Mouse (Mus musculus) forebrain, embryonic 11.5 days (tissue): ENCODE measurements at regions not wholly inside any gene's neighbourhood (a gene's known extent, or its start where the extent isn't known, plus 50 kb on each side); places are given as distances from the start of the nearest gene placed in this dataset.

Experiments used
- ATAC-seq: fragments of 200-750 bp; cut with Nextera tagmentation; replicated peaks from 2 replicates; pipeline ENCODE4 v1.8.0; 2017; ENCODE audit warnings: moderate TSS enrichment; ENCODE audit not compliant: low FRiP score
- DNase-seq: peaks from one replicate; pipeline ENCODE4 v3.0.0-alpha.2; 2017; ENCODE audit warnings: low spot score
- H3K27ac ChIP-seq: fragments of 300-500 bp; sonication (generic); 2 replicates; pipeline ENCODE4 v1.5.1; 2014; ENCODE audit warnings: low read depth, low read length
- H3K27me3 ChIP-seq: fragments of 300-500 bp; sonication (generic); 2 replicates; pipeline ENCODE4 v1.6.1; 2014; ENCODE audit warnings: mild to moderate bottlenecking, low read length, mixed read lengths; ENCODE audit not compliant: control insufficient read depth, insufficient read depth
- H3K36me3 ChIP-seq: fragments of 300-500 bp; sonication (generic); 2 replicates; pipeline ENCODE4 v1.6.1; 2014; ENCODE audit warnings: mild to moderate bottlenecking, low read length, moderate library complexity, mixed read lengths; ENCODE audit not compliant: control insufficient read depth, insufficient read depth
- H3K4me1 ChIP-seq: fragments of 300-500 bp; sonication (generic); replicated peaks from 2 replicates; pipeline ENCODE4 v1.6.1; 2014; ENCODE audit warnings: low read length, mixed read lengths; ENCODE audit not compliant: control insufficient read depth, insufficient read depth
- H3K4me2 ChIP-seq: fragments of 300-500 bp; sonication (generic); 2 replicates; pipeline ENCODE4 v1.6.1; 2014; ENCODE audit warnings: low read depth, mild to moderate bottlenecking, low read length, moderate library complexity, mixed read lengths; ENCODE audit not compliant: severe bottlenecking
- H3K4me3 ChIP-seq: fragments of 300-500 bp; sonication (generic); 2 replicates; pipeline ENCODE4 v1.5.1; 2014; ENCODE audit warnings: low read depth, low read length
- H3K9ac ChIP-seq: fragments of 300-500 bp; sonication (generic); 2 replicates; pipeline ENCODE4 v1.6.1; 2014; ENCODE audit warnings: low read length
- H3K9me3 ChIP-seq: fragments of 300-500 bp; sonication (generic); 2 replicates; pipeline ENCODE4 v1.6.1; 2016; ENCODE audit warnings: low read length, mixed read lengths; ENCODE audit not compliant: control insufficient read depth
- WGBS: fragments of 180-500 bp; shearing (Covaris S2); extraction: QIAGEN DNeasy Blood & Tissue Kit; methylation state at CpG from one replicate; pipeline ENCODE4 v1.1.7; 2014; 5-methylcytosine and 5-hydroxymethylcytosine counted together

- H3K27ac ChIP-seq: no peak overlapping the region
- H3K4me1 ChIP-seq: peaks cover 4% of the 10 kb centered on the region; the same call in 1 of the 2 replicates
- no peaks in the 10 kb centered on the region for H3K36me3 ChIP-seq
- ATAC-seq (no peak), DNase-seq (no peak)
- H3K9ac ChIP-seq: no peak overlapping the region; the same call in 1 of the 2 replicates
- 45% methylated on average over 15 of the region's 15 CpGs for WGBS
- H3K4me2 ChIP-seq: no peak overlapping the region
- H3K9me3 ChIP-seq: no peaks in the 10 kb centered on the region
- no peaks in the 10 kb centered on the region for H3K27me3 ChIP-seq
- H3K4me3 ChIP-seq: no peak overlapping the region
Observed at GRCm38 (mm10) chr11:52648176-52648839, 116.1 kb upstream of the Fstl4 start.

GRCm38 (mm10) chr11:52648849-52649400, 115.5 kb upstream of the Fstl4 start:
- H3K27me3 ChIP-seq: no peaks in the 10 kb centered on the region
- H3K27ac ChIP-seq: no peak overlapping the region
- H3K9ac ChIP-seq: no peak overlapping the region
- no peak overlapping the region for H3K4me2 ChIP-seq
- H3K4me3 ChIP-seq: no peak overlapping the region
- H3K36me3 ChIP-seq: no peaks in the 10 kb centered on the region
- DNase-seq (no peak), ATAC-seq (no peak)
- 83% methylated on average over 8 of the region's 8 CpGs for WGBS
- peaks cover 4% of the 10 kb centered on the region; the same call in 1 of the 2 replicates for H3K4me1 ChIP-seq
- no peaks in the 10 kb centered on the region for H3K9me3 ChIP-seq

- 78% methylated on average over 7 of the region's 7 CpGs for WGBS
- ATAC-seq (no peak), DNase-seq (no peak)
- no peaks in the 10 kb centered on the region for H3K36me3 ChIP-seq
- no peaks in the 10 kb centered on the region for H3K9me3 ChIP-seq
- H3K27me3 ChIP-seq: no peaks in the 10 kb centered on the region
- H3K9ac ChIP-seq: no peak overlapping the region
- no peak overlapping the region for H3K4me3 ChIP-seq
- H3K27ac ChIP-seq: no peak overlapping the region
- no peak overlapping the region for H3K4me2 ChIP-seq
- no peaks in the 10 kb centered on the region for H3K4me1 ChIP-seq
Observed at GRCm38 (mm10) chr11:52654640-52655039, 109.8 kb upstream of the Fstl4 start.

GRCm38 (mm10) chr11:52655720-52656474, 108.5 kb upstream of the Fstl4 start:
- Histone ChIP-seq H3K4me2 (no peak overlapping the region), H3K4me3 (no peak overlapping the region), H3K27me3 (no peaks in the 10 kb centered on the region), H3K36me3 (no peaks in the 10 kb centered on the region), H3K27ac (no peak overlapping the region), H3K9me3 (no peaks in the 10 kb centered on the region), H3K9ac (no peak overlapping the region), H3K4me1 (0 out of 2 replicates have a peak, but pooled peaks cover under 1% of the 10 kb centered on the region)
- ATAC-seq: no peak
- WGBS: 82% methylated on average over 2 of the region's 2 CpGs
- DNase-seq: no peak

DNA sequence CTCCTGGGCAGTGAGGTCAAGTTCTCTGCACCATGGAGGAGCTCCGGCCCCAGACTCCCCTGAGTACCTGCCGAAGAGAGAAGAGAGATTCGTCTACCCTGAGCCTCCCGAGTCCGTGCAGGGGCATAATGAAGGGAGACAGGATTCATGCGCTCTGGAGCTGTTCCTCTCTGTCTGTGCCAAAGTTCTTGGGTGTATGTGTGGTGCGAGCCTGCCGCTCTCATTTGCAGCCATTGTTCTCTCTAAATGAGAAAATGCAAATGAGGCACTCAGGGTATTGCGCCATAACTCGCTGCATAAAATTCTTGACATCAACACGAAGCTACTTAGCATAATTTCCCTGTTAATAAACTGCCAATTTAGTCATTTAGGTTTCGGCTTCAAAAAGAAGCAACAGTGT, 103.2 kb upstream of the Fstl4 start:
- H3K4me2 ChIP-seq: no peak overlapping the region
- WGBS: 53% methylated on average over 12 of the region's 12 CpGs

DNA sequence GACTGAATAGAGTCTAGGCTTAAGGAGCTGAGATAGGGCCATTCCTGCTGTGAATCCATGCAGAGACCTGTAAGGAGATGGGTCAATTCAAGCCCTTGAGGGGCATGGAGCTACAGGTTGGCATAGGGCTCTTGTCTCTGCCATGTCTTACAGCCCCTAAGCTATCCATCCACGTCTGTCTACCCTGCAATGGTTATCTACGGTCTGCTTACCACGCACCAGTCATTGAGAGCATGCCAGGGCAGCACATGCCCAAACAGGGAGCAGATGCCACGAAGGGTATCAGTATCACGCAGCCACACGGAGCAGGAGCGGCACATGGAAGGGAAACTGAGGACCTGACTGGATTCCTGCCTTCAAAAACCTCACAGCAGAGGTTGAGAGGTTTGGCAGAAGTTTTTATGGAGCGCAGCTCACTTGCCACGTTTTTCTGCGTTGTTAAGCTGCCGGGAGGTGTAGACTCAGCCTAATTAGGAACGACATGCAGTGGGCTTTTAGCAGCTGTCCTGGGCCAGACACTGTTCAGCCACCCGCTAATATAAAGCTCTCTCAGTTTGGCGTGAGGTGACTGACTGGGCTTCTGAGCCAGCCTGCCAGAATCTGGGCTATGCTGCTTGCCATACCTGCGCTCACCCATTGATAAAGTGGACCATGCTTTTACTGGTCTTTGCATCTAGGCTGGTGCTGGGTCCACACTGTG, 102.4 kb upstream of the Fstl4 start:
- Histone ChIP-seq H3K4me1 (0 out of 2 replicates have a peak, but pooled peaks cover 5% of the 10 kb centered on the region), H3K9ac (no peak overlapping the region), H3K4me3 (no peak overlapping the region), H3K4me2 (no peak overlapping the region), H3K27me3 (no peaks in the 10 kb centered on the region), H3K9me3 (no peaks in the 10 kb centered on the region), H3K36me3 (no peaks in the 10 kb centered on the region), H3K27ac (no peak overlapping the region)
- WGBS: 77% methylated on average over 15 of the region's 15 CpGs
- DNase-seq (no peak), ATAC-seq (no peak)

More for the DNA sequence above, 103.2 kb upstream of the Fstl4 start:
- DNase-seq: no peak
- no peaks in the 10 kb centered on the region for H3K36me3 ChIP-seq
- no peak for ATAC-seq
- H3K9ac ChIP-seq: no peak overlapping the region
- H3K4me1 ChIP-seq: 0 out of 2 replicates have a peak, but pooled peaks cover 5% of the 10 kb centered on the region
- no peaks in the 10 kb centered on the region for H3K27me3 ChIP-seq
- H3K27ac ChIP-seq: no peak overlapping the region
- H3K4me3 ChIP-seq: no peak overlapping the region
- H3K9me3 ChIP-seq: no peaks in the 10 kb centered on the region

DNA sequence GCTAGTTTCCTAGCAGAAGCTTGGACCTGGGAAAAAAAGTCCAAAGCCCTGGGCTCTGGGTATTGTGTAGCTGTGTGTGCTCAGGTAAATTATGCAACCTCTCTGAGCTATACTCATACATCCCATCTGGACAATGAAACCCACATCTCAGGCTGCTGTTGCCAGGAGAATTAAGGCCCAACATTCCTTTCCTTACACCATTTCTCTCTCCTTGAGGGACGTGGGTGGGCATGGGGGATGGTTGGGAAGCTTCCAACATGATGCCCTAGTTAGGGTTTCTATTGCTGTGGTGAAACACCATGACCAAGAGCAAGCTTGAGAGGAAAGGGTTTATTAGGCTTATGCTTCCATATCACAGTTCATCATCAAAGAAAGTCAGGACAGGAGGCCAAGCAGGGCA, 99.1 kb upstream of the Fstl4 start:
- no peak for DNase-seq
- ATAC-seq: no peak
- H3K36me3 ChIP-seq: no peaks in the 10 kb centered on the region
- H3K4me3 ChIP-seq: no peak overlapping the region
- 83% methylated on average over 1 of the region's 1 CpGs for WGBS
- no peaks in the 10 kb centered on the region for H3K27me3 ChIP-seq
- no peak overlapping the region for H3K9ac ChIP-seq
- 0 out of 2 replicates have a peak, but pooled peaks cover 5% of the 10 kb centered on the region for H3K4me1 ChIP-seq
- H3K27ac ChIP-seq: no peak overlapping the region
- H3K9me3 ChIP-seq: no peaks in the 10 kb centered on the region
- no peak overlapping the region for H3K4me2 ChIP-seq

DNA sequence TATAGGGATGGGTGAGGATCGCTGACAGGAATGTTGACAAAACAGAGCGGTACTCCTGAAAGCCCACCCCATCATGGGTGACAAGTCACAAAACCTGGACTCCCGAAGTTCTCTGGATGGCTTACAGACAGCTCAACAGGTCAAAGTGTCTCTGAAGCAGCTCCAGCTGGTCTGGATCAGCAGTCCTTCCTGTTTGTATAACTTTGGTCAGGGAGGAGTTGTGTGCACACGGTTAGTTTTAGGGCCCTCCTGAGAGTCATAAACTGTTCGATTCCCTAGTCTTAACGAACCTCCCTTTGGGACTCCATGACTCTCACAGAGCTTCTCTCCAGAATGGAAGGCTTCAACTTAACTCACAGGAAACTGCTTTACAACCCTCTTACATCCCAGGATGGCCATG, 89.4 kb upstream of the Fstl4 start:
- H3K4me3 ChIP-seq: no peak overlapping the region
- no peak overlapping the region for H3K9ac ChIP-seq
- H3K27me3 ChIP-seq: no peaks in the 10 kb centered on the region
- H3K4me1 ChIP-seq: no peaks in the 10 kb centered on the region
- WGBS: 81% methylated on average over 6 of the region's 6 CpGs
- H3K9me3 ChIP-seq: no peaks in the 10 kb centered on the region
- ATAC-seq (no peak), DNase-seq (no peak)
- H3K36me3 ChIP-seq: no peaks in the 10 kb centered on the region
- no peak overlapping the region for H3K4me2 ChIP-seq
- no peak overlapping the region for H3K27ac ChIP-seq
